Mouse (Mus musculus): ENCODE results near the gene Ppp2r3a. TPM values are rescaled to one million over a fixed set of nuclear protein-coding genes. Genes with fewer than 3 reads are reported as not detected.
A peak's percentile ranks its signal among the peaks of the same experiment; 100 is the strongest.

The Ppp2r3a gene
- polyA plus RNA-seq, 1 experiment from 2014 or later = 40.0 TPM

DNA sequence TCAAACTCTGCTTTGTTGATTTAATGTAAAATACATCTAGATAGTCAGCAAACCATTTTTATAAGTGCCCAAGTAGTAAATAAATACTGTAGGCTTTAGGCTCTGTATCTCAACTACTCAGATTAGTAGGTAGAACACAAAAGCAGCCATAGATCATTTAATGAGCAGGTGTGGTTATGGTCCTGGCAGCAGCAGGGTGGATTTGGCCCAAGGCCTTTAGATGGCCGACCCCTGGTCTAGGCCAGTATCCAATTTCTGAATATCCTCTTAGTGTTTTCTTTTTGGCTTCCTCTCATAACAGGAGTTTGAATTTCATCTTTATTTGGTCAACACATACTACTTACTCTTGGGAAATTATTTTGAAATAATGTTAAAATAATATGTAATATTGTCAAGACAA, 46.4 kb downstream of the Ppp2r3a start:
- WGBS = 87% methylated on average over 1 of the region's 1 CpGs
- Histone ChIP-seq H3K4me3 (replicated peaks; ENCODE audit: low read depth, low read length) (no peak overlapping the region), H3K27ac (replicated peaks; ENCODE audit: low read depth, low read length) (no peak overlapping the region), H3K9me3 (ENCODE audit: control insufficient read depth, low read length) (no peaks in the 10 kb centered on the region), H3K4me1 (ENCODE audit: control insufficient read depth, insufficient read depth, low read length) (peaks cover 5% of the 10 kb centered on the region; the same call in 1 of the 2 replicates), H3K9ac (replicated peaks; ENCODE audit: low read length) (no peak overlapping the region), H3K4me2 (ENCODE audit: low read length) (no peak overlapping the region), H3K36me3 (ENCODE audit: control insufficient read depth, insufficient read depth, low read length) (no peaks in the 10 kb centered on the region), H3K27me3 (ENCODE audit: control insufficient read depth, insufficient read depth, low read length) (no peaks in the 10 kb centered on the region)
- ATAC-seq (ENCODE audit: low FRiP score, low TSS enrichment) (no peak), DNase-seq (no peak)

DNA sequence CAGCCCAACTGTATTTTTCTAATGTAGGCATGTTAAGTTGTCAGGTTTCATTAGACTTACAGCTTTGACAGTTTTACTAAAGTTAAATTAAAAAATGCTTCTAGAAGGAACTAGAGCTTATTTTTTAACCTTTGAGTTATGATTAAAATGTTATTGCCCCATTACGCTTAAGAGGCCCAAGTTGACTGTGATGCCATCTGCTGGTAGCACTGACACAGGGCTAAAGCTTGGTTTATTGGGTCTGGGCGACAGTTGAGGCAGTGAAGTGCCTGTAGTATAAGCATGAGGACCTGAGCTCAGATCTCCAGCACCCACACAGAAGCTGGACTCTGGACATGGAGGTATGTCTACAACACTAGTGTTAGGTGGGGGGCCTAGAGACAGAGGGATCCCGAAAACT, 47.5 kb downstream of the Ppp2r3a start:
- H3K36me3 ChIP-seq (ENCODE audit: control insufficient read depth, insufficient read depth, low read length) = no peaks in the 10 kb centered on the region
- no peak overlapping the region for H3K4me3 ChIP-seq (replicated peaks; ENCODE audit: low read depth, low read length)
- H3K4me2 ChIP-seq (ENCODE audit: low read length) = no peak overlapping the region
- ATAC-seq (ENCODE audit: low FRiP score, low TSS enrichment) (no peak), DNase-seq (no peak)
- WGBS = 94% methylated on average over 3 of the region's 3 CpGs
- H3K27ac ChIP-seq (replicated peaks; ENCODE audit: low read depth, low read length) = no peak overlapping the region
- no peaks in the 10 kb centered on the region for H3K27me3 ChIP-seq (ENCODE audit: control insufficient read depth, insufficient read depth, low read length)
- H3K9ac ChIP-seq (replicated peaks; ENCODE audit: low read length) = no peak overlapping the region
- H3K9me3 ChIP-seq (ENCODE audit: control insufficient read depth, low read length) = no peaks in the 10 kb centered on the region
- H3K4me1 ChIP-seq (ENCODE audit: control insufficient read depth, insufficient read depth, low read length) = peaks cover 5% of the 10 kb centered on the region; the same call in 1 of the 2 replicates

DNA sequence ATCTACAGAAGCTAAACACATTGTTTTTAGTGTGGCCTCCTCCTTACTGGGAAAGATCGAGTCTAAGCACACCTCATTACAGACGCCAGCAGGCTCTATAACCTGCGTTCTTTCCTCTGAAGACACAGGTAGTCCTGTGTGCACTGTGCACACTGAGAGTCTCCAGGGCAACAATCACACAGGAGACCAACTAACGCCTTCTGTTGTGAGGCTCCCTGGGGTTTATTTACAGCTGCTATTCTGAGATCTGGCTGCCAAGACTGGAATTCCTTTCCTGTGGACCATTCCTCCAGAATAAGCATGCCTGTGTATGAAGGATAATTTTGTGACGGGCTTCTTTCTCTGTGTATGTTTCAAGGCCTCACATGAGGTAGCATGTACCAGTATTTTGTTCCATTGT, 51.0 kb downstream of the Ppp2r3a start:
- no peak for ATAC-seq (ENCODE audit: low FRiP score, low TSS enrichment)
- 53% methylated on average over 5 of the region's 5 CpGs for WGBS
- no peaks in the 10 kb centered on the region for H3K36me3 ChIP-seq (ENCODE audit: control insufficient read depth, insufficient read depth, low read length)
- peak; percentile 13 for DNase-seq
- H3K9ac ChIP-seq (replicated peaks; ENCODE audit: low read length) = no peak overlapping the region
- no peaks in the 10 kb centered on the region for H3K27me3 ChIP-seq (ENCODE audit: control insufficient read depth, insufficient read depth, low read length)
- no peak overlapping the region for H3K4me3 ChIP-seq (replicated peaks; ENCODE audit: low read depth, low read length)
- H3K4me1 ChIP-seq (ENCODE audit: control insufficient read depth, insufficient read depth, low read length) = no peaks in the 10 kb centered on the region
- H3K9me3 ChIP-seq (ENCODE audit: control insufficient read depth, low read length) = no peaks in the 10 kb centered on the region
- H3K4me2 ChIP-seq (ENCODE audit: low read length) = no peak overlapping the region
- no peak overlapping the region for H3K27ac ChIP-seq (replicated peaks; ENCODE audit: low read depth, low read length)

DNA sequence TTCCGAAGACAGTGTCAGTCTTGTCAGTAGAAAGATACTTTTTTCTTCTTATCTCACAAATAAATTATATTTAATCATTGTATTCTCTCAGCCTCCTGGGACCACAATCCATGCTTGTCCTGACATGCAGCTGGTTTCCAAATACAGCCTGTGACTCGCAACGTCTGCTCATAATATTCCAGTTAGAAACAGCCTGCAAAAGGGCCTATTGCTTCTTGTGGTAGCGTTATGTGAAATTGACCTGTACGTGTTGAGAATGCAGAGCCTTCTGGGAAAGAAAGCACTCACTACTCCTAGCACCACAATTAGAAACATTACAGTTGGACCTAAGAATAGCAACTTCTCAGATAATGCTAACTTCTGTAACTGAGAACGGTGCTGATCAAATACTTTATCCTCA, 52.8 kb downstream of the Ppp2r3a start:
- Histone ChIP-seq H3K9ac (replicated peaks; ENCODE audit: low read length) (no peak overlapping the region), H3K4me3 (replicated peaks; ENCODE audit: low read depth, low read length) (no peak overlapping the region), H3K27ac (replicated peaks; ENCODE audit: low read depth, low read length) (no peak overlapping the region), H3K36me3 (ENCODE audit: control insufficient read depth, insufficient read depth, low read length) (no peaks in the 10 kb centered on the region), H3K4me2 (ENCODE audit: low read length) (no peak overlapping the region), H3K4me1 (ENCODE audit: control insufficient read depth, insufficient read depth, low read length) (no peaks in the 10 kb centered on the region), H3K27me3 (ENCODE audit: control insufficient read depth, insufficient read depth, low read length) (no peaks in the 10 kb centered on the region), H3K9me3 (ENCODE audit: control insufficient read depth, low read length) (no peaks in the 10 kb centered on the region)
- ATAC-seq (ENCODE audit: low FRiP score, low TSS enrichment) (no peak), DNase-seq (peak; percentile 4)
- WGBS = 78% methylated on average over 6 of the region's 6 CpGs

DNA sequence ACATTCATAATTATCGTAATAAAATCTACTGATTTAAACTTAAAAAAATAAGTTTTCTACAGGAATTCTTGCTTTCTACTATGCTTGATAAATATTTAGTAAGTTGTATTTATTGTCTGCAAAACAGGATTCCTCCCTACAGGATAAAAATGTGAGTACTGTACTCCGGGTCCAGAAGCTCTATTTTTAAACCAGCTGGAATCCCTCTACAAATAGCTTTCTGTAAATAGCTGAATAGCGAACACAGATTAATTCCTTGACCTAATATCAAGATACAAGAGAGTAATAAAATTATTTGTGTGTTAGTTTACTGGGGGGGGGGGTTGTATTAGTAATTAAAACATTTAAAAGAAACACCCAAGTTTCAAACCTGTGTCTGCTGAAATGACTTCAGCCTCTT, 53.3 kb downstream of the Ppp2r3a start:
- ATAC-seq (ENCODE audit: low FRiP score, low TSS enrichment) (no peak), DNase-seq (no peak)
- no peaks in the 10 kb centered on the region for H3K36me3 ChIP-seq (ENCODE audit: control insufficient read depth, insufficient read depth, low read length)
- H3K9ac ChIP-seq (replicated peaks; ENCODE audit: low read length) = no peak overlapping the region
- WGBS = 91% methylated on average over 3 of the region's 3 CpGs
- H3K4me3 ChIP-seq (replicated peaks; ENCODE audit: low read depth, low read length) = no peak overlapping the region
- no peaks in the 10 kb centered on the region for H3K4me1 ChIP-seq (ENCODE audit: control insufficient read depth, insufficient read depth, low read length)
- H3K9me3 ChIP-seq (ENCODE audit: control insufficient read depth, low read length) = no peaks in the 10 kb centered on the region
- H3K27ac ChIP-seq (replicated peaks; ENCODE audit: low read depth, low read length) = no peak overlapping the region
- no peaks in the 10 kb centered on the region for H3K27me3 ChIP-seq (ENCODE audit: control insufficient read depth, insufficient read depth, low read length)
- no peak overlapping the region for H3K4me2 ChIP-seq (ENCODE audit: low read length)

DNA sequence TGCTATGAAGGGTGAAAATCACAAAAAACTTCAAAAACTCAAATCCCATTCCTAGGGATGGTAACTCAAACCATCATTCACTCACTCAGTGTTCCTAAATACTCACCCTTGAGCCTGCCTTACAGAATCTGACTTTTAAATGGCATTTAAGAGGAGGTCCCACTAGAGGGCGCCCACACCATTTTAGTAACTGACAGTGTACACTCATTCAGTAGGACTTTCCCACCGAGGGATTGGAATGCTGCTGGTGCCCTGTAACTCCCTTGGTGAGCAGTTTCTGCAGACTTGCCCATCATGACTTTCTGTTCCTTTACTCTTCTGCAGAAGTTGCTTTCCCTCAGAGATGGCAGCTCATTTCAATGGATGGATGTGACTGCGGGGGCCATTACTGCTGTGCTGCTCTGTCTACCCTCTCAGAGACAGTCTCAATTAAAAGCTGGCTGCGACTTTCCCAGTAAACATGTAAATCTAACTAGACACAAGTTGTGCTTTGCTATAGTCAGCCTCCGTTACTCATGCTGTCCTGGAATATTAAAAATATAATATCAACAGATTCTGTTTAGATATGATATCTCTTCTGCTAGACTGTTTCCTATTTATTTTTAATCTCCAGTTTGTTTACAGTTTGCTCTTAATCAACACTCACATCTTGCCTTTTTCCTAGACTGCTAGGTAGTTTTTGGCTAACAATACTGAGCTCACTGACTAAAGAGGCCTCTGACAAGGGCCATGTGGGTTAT, 69.5 kb downstream of the Ppp2r3a start:
- Histone ChIP-seq H3K9ac (replicated peaks; ENCODE audit: low read length) (no peak overlapping the region), H3K27ac (replicated peaks; ENCODE audit: low read depth, low read length) (no peak overlapping the region), H3K4me2 (ENCODE audit: low read length) (no peak overlapping the region), H3K9me3 (ENCODE audit: control insufficient read depth, low read length) (no peaks in the 10 kb centered on the region), H3K4me1 (ENCODE audit: control insufficient read depth, insufficient read depth, low read length) (no peaks in the 10 kb centered on the region), H3K27me3 (ENCODE audit: control insufficient read depth, insufficient read depth, low read length) (no peaks in the 10 kb centered on the region), H3K4me3 (replicated peaks; ENCODE audit: low read depth, low read length) (no peak overlapping the region), H3K36me3 (ENCODE audit: control insufficient read depth, insufficient read depth, low read length) (peaks cover 27% of the 10 kb centered on the region; the same call in 1 of the 2 replicates)
- no peak for ATAC-seq (ENCODE audit: low FRiP score, low TSS enrichment)
- DNase-seq = peak; percentile 97
- WGBS = 49% methylated on average over 5 of the region's 5 CpGs

DNA sequence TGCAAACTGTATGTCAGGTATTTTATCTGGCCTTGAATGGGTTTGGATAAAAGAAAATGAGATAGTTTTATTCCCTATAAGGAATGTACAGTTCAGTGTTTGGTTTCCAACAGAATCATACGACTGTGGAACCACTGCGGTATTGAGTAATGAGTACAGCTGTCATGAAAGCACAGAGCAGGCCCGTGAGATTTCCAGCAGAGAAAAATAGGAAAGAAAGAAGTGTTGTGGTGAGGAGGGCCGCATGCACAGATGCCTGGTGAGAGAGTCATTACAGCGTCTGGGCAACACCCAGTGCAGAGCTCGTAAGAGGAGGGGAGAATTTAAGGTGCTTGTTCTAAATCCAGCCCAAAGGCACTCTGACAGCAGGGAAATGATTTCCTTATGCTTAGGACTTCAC, 70.3 kb downstream of the Ppp2r3a start:
- Histone ChIP-seq H3K27ac (replicated peaks; ENCODE audit: low read depth, low read length) (no peak overlapping the region), H3K4me1 (ENCODE audit: control insufficient read depth, insufficient read depth, low read length) (no peaks in the 10 kb centered on the region), H3K4me3 (replicated peaks; ENCODE audit: low read depth, low read length) (no peak overlapping the region), H3K27me3 (ENCODE audit: control insufficient read depth, insufficient read depth, low read length) (no peaks in the 10 kb centered on the region), H3K9ac (replicated peaks; ENCODE audit: low read length) (no peak overlapping the region), H3K4me2 (ENCODE audit: low read length) (no peak overlapping the region), H3K36me3 (ENCODE audit: control insufficient read depth, insufficient read depth, low read length) (peaks cover 33% of the 10 kb centered on the region; the same call in 1 of the 2 replicates), H3K9me3 (ENCODE audit: control insufficient read depth, low read length) (no peaks in the 10 kb centered on the region)
- no peak for ATAC-seq (ENCODE audit: low FRiP score, low TSS enrichment)
- WGBS = 84% methylated on average over 6 of the region's 6 CpGs
- no peak for DNase-seq

DNA sequence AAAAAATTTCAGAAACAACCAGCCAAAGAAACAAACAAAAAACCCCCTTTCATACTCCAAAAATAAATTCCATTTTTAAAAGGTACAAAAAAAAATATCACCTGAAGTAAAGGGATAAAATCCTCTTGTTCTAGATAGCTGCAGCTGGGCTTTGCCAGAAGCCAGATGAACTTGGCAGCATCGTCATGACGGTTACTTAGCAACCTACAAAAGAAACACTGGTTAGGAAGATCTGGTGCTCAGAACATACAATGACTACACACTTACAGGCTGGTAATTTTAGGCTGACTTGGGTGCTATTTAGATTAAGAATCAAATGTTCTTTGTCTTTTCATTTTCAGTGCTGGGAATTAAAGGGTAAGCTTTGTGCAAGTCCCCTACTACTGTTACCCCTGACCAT, 71.4 kb downstream of the Ppp2r3a start:
- no peak for ATAC-seq (ENCODE audit: low FRiP score, low TSS enrichment)
- DNase-seq = peak; percentile 49

DNA sequence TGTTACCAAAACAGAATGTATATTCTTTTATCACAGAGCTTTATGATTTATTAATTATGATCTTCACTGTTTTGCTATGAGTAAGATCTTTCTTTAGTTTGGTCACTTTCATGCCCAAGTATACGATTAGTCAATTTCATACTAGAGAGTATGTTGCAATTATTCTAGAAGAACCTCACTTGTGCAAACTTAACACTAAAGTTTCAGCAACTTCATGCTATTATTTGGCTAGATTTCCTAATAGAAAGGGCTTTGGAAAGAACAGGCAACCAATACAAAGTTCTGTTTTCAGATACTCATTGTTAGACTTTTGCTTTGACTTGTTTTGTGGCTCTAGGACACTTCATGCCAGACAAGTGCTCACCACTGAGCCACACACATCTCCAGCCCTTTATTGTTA, 91.0 kb downstream of the Ppp2r3a start:
- Histone ChIP-seq H3K4me3 (replicated peaks; ENCODE audit: low read depth, low read length) (no peak overlapping the region), H3K27ac (replicated peaks; ENCODE audit: low read depth, low read length) (no peak overlapping the region), H3K36me3 (ENCODE audit: control insufficient read depth, insufficient read depth, low read length) (no peaks in the 10 kb centered on the region), H3K9me3 (ENCODE audit: control insufficient read depth, low read length) (no peaks in the 10 kb centered on the region), H3K27me3 (ENCODE audit: control insufficient read depth, insufficient read depth, low read length) (no peaks in the 10 kb centered on the region), H3K9ac (replicated peaks; ENCODE audit: low read length) (no peak overlapping the region), H3K4me2 (ENCODE audit: low read length) (no peak overlapping the region), H3K4me1 (ENCODE audit: control insufficient read depth, insufficient read depth, low read length) (no peaks in the 10 kb centered on the region)
- no peak for DNase-seq
- no peak for ATAC-seq (ENCODE audit: low FRiP score, low TSS enrichment)
- WGBS = 92% methylated on average over 1 of the region's 1 CpGs

More for the DNA sequence above, 71.4 kb downstream of the Ppp2r3a start:
- Histone ChIP-seq H3K4me2 (ENCODE audit: low read length) (no peak overlapping the region), H3K4me3 (replicated peaks; ENCODE audit: low read depth, low read length) (no peak overlapping the region), H3K9me3 (ENCODE audit: control insufficient read depth, low read length) (no peaks in the 10 kb centered on the region), H3K36me3 (ENCODE audit: control insufficient read depth, insufficient read depth, low read length) (peaks cover 32% of the 10 kb centered on the region; the same call in 1 of the 2 replicates), H3K9ac (replicated peaks; ENCODE audit: low read length) (no peak overlapping the region), H3K27ac (replicated peaks; ENCODE audit: low read depth, low read length) (no peak overlapping the region), H3K4me1 (ENCODE audit: control insufficient read depth, insufficient read depth, low read length) (no peaks in the 10 kb centered on the region), H3K27me3 (ENCODE audit: control insufficient read depth, insufficient read depth, low read length) (no peaks in the 10 kb centered on the region)
- 53% methylated on average over 2 of the region's 2 CpGs for WGBS
